Mouse (Mus musculus) MEL-GATA-1-ER (cell line): Measurements from ENCODE around the gene Gm8020.
"Not testable (repeated sequence)": the region's sequence is repeated elsewhere in the genome, so short reads cannot be mapped to it uniquely, and the experiment has no call there.

ENCODE experiments used
- DNase-seq: peaks from one replicate; pipeline ENCODE4 v3.0.0-alpha.2; 2012; ENCODE audit warnings: low read depth; ENCODE audit errors: extremely low read depth

Gene Gm8020

GRCm38 (mm10) chr14:42502249-42502648 is at the start of gene Gm8020:
Gene Gm8020 (minus strand): TSS chr14:42502349.
- DNase-seq: not testable (repeated sequence)

- not testable (repeated sequence) for DNase-seq
Measured at GRCm38 (mm10) chr14:42543170-42543701, 41.1 kb upstream of the Gm8020 start.

GRCm38 (mm10) chr14:42542316-42543169 is 40.4 kb upstream of the Gm8020 start:
- DNase-seq: not testable (repeated sequence)

- not testable (repeated sequence) for DNase-seq
Measured at GRCm38 (mm10) chr14:42524182-42524581, 22.0 kb upstream of the Gm8020 start, which contains the start of gene Gm8024. Gene Gm8024 (minus strand): TSS chr14:42524282.

- not testable (repeated sequence) for DNase-seq
Measured at GRCm38 (mm10) chr14:42463581-42463980, 38.6 kb downstream of the Gm8020 start, which contains the start of gene Gm8011. Gene Gm8011 (plus strand): TSS chr14:42463881.
